Mouse (Mus musculus) megakaryocyte, embryonic 14.5 days (primary cell): ENCODE results near the gene Tlcd2.

Source experiments
- FLI1 ChIP-seq: IDR thresholded peaks from 2 replicates; pipeline ENCODE4 v1.6.1; 2012; ENCODE audit warnings: low read length, inconsistent platforms, mixed read lengths
- GATA1 ChIP-seq: IDR thresholded peaks from 3 replicates; pipeline ENCODE4 v1.6.1; 2012; ENCODE audit warnings: mixed read lengths, low read length, inconsistent platforms, borderline replicate concordance

DNA sequence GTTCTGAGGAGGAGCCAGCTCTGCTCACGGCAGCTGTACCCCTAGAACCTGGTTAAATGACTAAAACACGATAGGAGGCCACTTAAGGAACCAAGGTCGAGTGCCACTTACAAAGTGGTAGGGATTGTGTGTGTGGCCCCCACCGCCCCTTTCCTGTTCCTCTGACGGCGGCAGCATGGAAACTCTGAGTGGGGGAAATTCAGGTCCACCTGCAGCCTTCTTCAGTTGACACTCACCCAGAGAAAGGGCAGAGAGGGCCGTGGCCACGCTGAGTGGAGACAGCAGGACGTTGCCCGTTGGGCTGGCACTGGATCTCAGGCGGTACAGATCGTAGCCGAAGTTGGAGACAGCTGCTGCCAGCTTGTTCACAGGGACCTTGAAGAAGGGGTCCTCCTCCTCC is 45.5 kb upstream of the Tlcd2 start:
- TF ChIP-seq GATA1 (no peak), FLI1 (no peak)
